Mouse (Mus musculus): ENCODE data around the gene Fam214a. TPM values are rescaled to one million over a fixed set of nuclear protein-coding genes. Genes with fewer than 3 reads are reported as not detected.
A peak's percentile ranks its signal among the peaks of the same experiment; 100 is the strongest.

The Fam214a gene
- polyA plus RNA-seq, 1 experiment = 1.1 TPM

- no peaks in the 10 kb centered on the region for H3K79me2 ChIP-seq (ENCODE audit: control insufficient read depth, insufficient read depth)
- no peaks in the 10 kb centered on the region for H3K27me3 ChIP-seq (ENCODE audit: control insufficient read depth, insufficient read depth, insufficient read length)
- no peak overlapping the region for H3ac ChIP-seq (ENCODE audit: control insufficient read depth, insufficient read length, low read depth)
- no peaks in the 10 kb centered on the region for H3K79me3 ChIP-seq (ENCODE audit: low read depth)
- no peak for TF ChIP-seq MAX (IDR thresholded peaks at IDR 0.05)
- no peak overlapping the region for H3K4me3 ChIP-seq (ENCODE audit: insufficient read depth, poor library complexity, severe bottlenecking)
- no peaks in the 10 kb centered on the region for H3K36me3 ChIP-seq (ENCODE audit: control insufficient read depth, insufficient read depth)
Measured at GRCm38 (mm10) chr9:74911919-74912318, 40.8 kb upstream of the Fam214a start.

GRCm38 (mm10) chr9:74912619-74913376 lies 39.9 kb upstream of the Fam214a start:
- Histone ChIP-seq H3ac (ENCODE audit: control insufficient read depth, insufficient read length, low read depth) (no peak overlapping the region), H3K79me2 (ENCODE audit: control insufficient read depth, insufficient read depth) (no peaks in the 10 kb centered on the region), H3K36me3 (ENCODE audit: control insufficient read depth, insufficient read depth) (no peaks in the 10 kb centered on the region), H3K4me3 (ENCODE audit: insufficient read depth, poor library complexity, severe bottlenecking) (no peak overlapping the region), H3K79me3 (ENCODE audit: low read depth) (no peaks in the 10 kb centered on the region), H3K27me3 (ENCODE audit: control insufficient read depth, insufficient read depth, insufficient read length) (no peaks in the 10 kb centered on the region)
- TF ChIP-seq MYOD1 (IDR thresholded peaks at IDR 0.05; ENCODE audit: control insufficient read depth, insufficient read length, low read depth) = peak; percentile 22
- TF ChIP-seq FOSL1 (IDR thresholded peaks at IDR 0.05; ENCODE audit: insufficient read depth, low read length, poor library complexity, severe bottlenecking) = no peak

- H3K79me3 ChIP-seq (ENCODE audit: low read depth) = no peaks in the 10 kb centered on the region
- no peak overlapping the region for H3K4me3 ChIP-seq (ENCODE audit: insufficient read depth, poor library complexity, severe bottlenecking)
- no peaks in the 10 kb centered on the region for H3K27me3 ChIP-seq (ENCODE audit: control insufficient read depth, insufficient read depth, insufficient read length)
- no peak overlapping the region for H3ac ChIP-seq (ENCODE audit: control insufficient read depth, insufficient read length, low read depth)
- H3K36me3 ChIP-seq (ENCODE audit: control insufficient read depth, insufficient read depth) = no peaks in the 10 kb centered on the region
- H3K79me2 ChIP-seq (ENCODE audit: control insufficient read depth, insufficient read depth) = no peaks in the 10 kb centered on the region
- TF ChIP-seq MYOG (IDR thresholded peaks at IDR 0.05; ENCODE audit: control insufficient read depth, extremely low read depth, insufficient read length) = no peak
- no peak for TF ChIP-seq CTCF (IDR thresholded peaks at IDR 0.05; ENCODE audit: control insufficient read depth, insufficient read depth, insufficient read length)
- no peak for TF ChIP-seq FOSL1 (IDR thresholded peaks at IDR 0.05; ENCODE audit: insufficient read depth, low read length, poor library complexity, severe bottlenecking)
- no peak for TF ChIP-seq CEBPB (IDR thresholded peaks at IDR 0.05; ENCODE audit: low read depth)
- no peak for TF ChIP-seq MYOD1 (IDR thresholded peaks at IDR 0.05; ENCODE audit: control insufficient read depth, insufficient read length, low read depth)
- no peak for TF ChIP-seq MAX (IDR thresholded peaks at IDR 0.05)
- TF ChIP-seq USF1 (IDR thresholded peaks at IDR 0.05; ENCODE audit: low read depth) = no peak
Measured at GRCm38 (mm10) chr9:74915611-74916010, 37.1 kb upstream of the Fam214a start.

GRCm38 (mm10) chr9:74920450-74920849 lies 32.2 kb upstream of the Fam214a start:
- H3K27me3 ChIP-seq (ENCODE audit: control insufficient read depth, insufficient read depth, insufficient read length) = no peaks in the 10 kb centered on the region
- H3K79me2 ChIP-seq (ENCODE audit: control insufficient read depth, insufficient read depth) = no peaks in the 10 kb centered on the region
- H3K79me3 ChIP-seq (ENCODE audit: low read depth) = no peaks in the 10 kb centered on the region
- TF ChIP-seq CTCF (IDR thresholded peaks at IDR 0.05; ENCODE audit: control insufficient read depth, insufficient read depth, insufficient read length) = no peak
- no peak for TF ChIP-seq MYOG (IDR thresholded peaks at IDR 0.05; ENCODE audit: control insufficient read depth, extremely low read depth, insufficient read length)
- no peak for TF ChIP-seq FOSL1 (IDR thresholded peaks at IDR 0.05; ENCODE audit: insufficient read depth, low read length, poor library complexity, severe bottlenecking)
- TF ChIP-seq USF1 (IDR thresholded peaks at IDR 0.05; ENCODE audit: low read depth) = no peak
- TF ChIP-seq MAX (IDR thresholded peaks at IDR 0.05) = no peak
- no peak overlapping the region for H3K4me3 ChIP-seq (ENCODE audit: insufficient read depth, poor library complexity, severe bottlenecking)
- no peaks in the 10 kb centered on the region for H3K36me3 ChIP-seq (ENCODE audit: control insufficient read depth, insufficient read depth)
- H3ac ChIP-seq (ENCODE audit: control insufficient read depth, insufficient read length, low read depth) = no peak overlapping the region

GRCm38 (mm10) chr9:74921422-74921821 lies 31.3 kb upstream of the Fam214a start:
- H3K27me3 ChIP-seq (ENCODE audit: control insufficient read depth, insufficient read depth, insufficient read length) = no peaks in the 10 kb centered on the region
- H3K4me3 ChIP-seq (ENCODE audit: insufficient read depth, poor library complexity, severe bottlenecking) = no peak overlapping the region
- H3ac ChIP-seq (ENCODE audit: control insufficient read depth, insufficient read length, low read depth) = no peak overlapping the region
- no peaks in the 10 kb centered on the region for H3K79me2 ChIP-seq (ENCODE audit: control insufficient read depth, insufficient read depth)
- H3K79me3 ChIP-seq (ENCODE audit: low read depth) = no peaks in the 10 kb centered on the region
- no peaks in the 10 kb centered on the region for H3K36me3 ChIP-seq (ENCODE audit: control insufficient read depth, insufficient read depth)
- TF ChIP-seq MAX (IDR thresholded peaks at IDR 0.05) = no peak
- no peak for TF ChIP-seq FOSL1 (IDR thresholded peaks at IDR 0.05; ENCODE audit: insufficient read depth, low read length, poor library complexity, severe bottlenecking)
- no peak for TF ChIP-seq USF1 (IDR thresholded peaks at IDR 0.05; ENCODE audit: low read depth)
- no peak for TF ChIP-seq CTCF (IDR thresholded peaks at IDR 0.05; ENCODE audit: control insufficient read depth, insufficient read depth, insufficient read length)
- no peak for TF ChIP-seq MYOD1 (IDR thresholded peaks at IDR 0.05; ENCODE audit: control insufficient read depth, insufficient read length, low read depth)
- TF ChIP-seq MYOG (IDR thresholded peaks at IDR 0.05; ENCODE audit: control insufficient read depth, extremely low read depth, insufficient read length) = no peak
- no peak for TF ChIP-seq CEBPB (IDR thresholded peaks at IDR 0.05; ENCODE audit: low read depth)

- Histone ChIP-seq H3K79me3 (ENCODE audit: low read depth) (no peaks in the 10 kb centered on the region), H3K27me3 (ENCODE audit: control insufficient read depth, insufficient read depth, insufficient read length) (no peaks in the 10 kb centered on the region), H3K36me3 (ENCODE audit: control insufficient read depth, insufficient read depth) (no peaks in the 10 kb centered on the region), H3K79me2 (ENCODE audit: control insufficient read depth, insufficient read depth) (no peaks in the 10 kb centered on the region), H3K4me3 (ENCODE audit: insufficient read depth, poor library complexity, severe bottlenecking) (no peak overlapping the region), H3ac (ENCODE audit: control insufficient read depth, insufficient read length, low read depth) (no peak overlapping the region)
- TF ChIP-seq MYOG (IDR thresholded peaks at IDR 0.05; ENCODE audit: control insufficient read depth, extremely low read depth, insufficient read length) = no peak
- TF ChIP-seq CEBPB (IDR thresholded peaks at IDR 0.05; ENCODE audit: low read depth) = no peak
- TF ChIP-seq MAX (IDR thresholded peaks at IDR 0.05) = no peak
- TF ChIP-seq FOSL1 (IDR thresholded peaks at IDR 0.05; ENCODE audit: insufficient read depth, low read length, poor library complexity, severe bottlenecking) = no peak
- TF ChIP-seq MYOD1 (IDR thresholded peaks at IDR 0.05; ENCODE audit: control insufficient read depth, insufficient read length, low read depth) = no peak
Measured at GRCm38 (mm10) chr9:74922884-74923283, 29.8 kb upstream of the Fam214a start.
